Mouse (Mus musculus) lung, postnatal 0 days (tissue): ENCODE data around the gene Atxn7l1. TPM values are rescaled to one million over a fixed set of nuclear protein-coding genes. Genes with fewer than 3 reads are reported as not detected.
A peak's percentile ranks its signal among the peaks of the same experiment; 100 is the strongest.

Experiments used
- ATAC-seq: fragments of 200-750 bp; cut with Nextera tagmentation; 2 replicates; pipeline ENCODE4 v1.8.0; 2017; ENCODE audit warnings: moderate library complexity
- DNase-seq: peaks from one replicate; pipeline ENCODE4 v3.0.0-alpha.2; 2016; ENCODE audit warnings: low spot score
- H3K27ac ChIP-seq: fragments of 300-500 bp; sonication (generic); 2 replicates; pipeline ENCODE4 v1.5.1; 2014; ENCODE audit warnings: antibody characterized with exemption, mild to moderate bottlenecking, low read length, mixed read lengths
- H3K27me3 ChIP-seq: fragments of 300-500 bp; sonication (generic); replicated peaks from 2 replicates; pipeline ENCODE4 v1.6.1; 2014; ENCODE audit warnings: low read length, mixed read lengths; ENCODE audit not compliant: insufficient read depth
- H3K36me3 ChIP-seq: fragments of 300-500 bp; sonication (generic); 2 replicates; pipeline ENCODE4 v1.6.1; 2014; ENCODE audit warnings: low read length, mixed read lengths; ENCODE audit not compliant: insufficient read depth
- H3K4me1 ChIP-seq: fragments of 300-500 bp; sonication (generic); 2 replicates; pipeline ENCODE4 v1.6.1; 2014; ENCODE audit warnings: antibody characterized with exemption, low read depth, low read length, mixed read lengths; ENCODE audit not compliant: insufficient read depth
- H3K4me2 ChIP-seq: fragments of 300-500 bp; sonication (generic); replicated peaks from 2 replicates; pipeline ENCODE4 v1.6.1; 2014; ENCODE audit warnings: low read depth, mild to moderate bottlenecking, low read length, moderate library complexity, mixed read lengths
- H3K4me3 ChIP-seq: fragments of 300-500 bp; sonication (generic); 2 replicates; pipeline ENCODE4 v1.5.1; 2014; ENCODE audit warnings: low read depth, low read length
- H3K9ac ChIP-seq: fragments of 300-500 bp; sonication (generic); replicated peaks from 2 replicates; pipeline ENCODE4 v1.6.1; 2014; ENCODE audit warnings: low read depth, mild to moderate bottlenecking
- H3K9me3 ChIP-seq: fragments of 300-500 bp; sonication (generic); 2 replicates; pipeline ENCODE4 v1.6.1; 2016; ENCODE audit warnings: low read length, mixed read lengths
- CTCF ChIP-seq: IDR thresholded peaks from 2 replicates; pipeline ENCODE4 v1.5.1; 2016; ENCODE audit warnings: antibody characterized with exemption, mild to moderate bottlenecking
- EP300 ChIP-seq: IDR thresholded peaks from 2 replicates; pipeline ENCODE4 v1.6.1; 2016; ENCODE audit warnings: antibody characterized with exemption, mild to moderate bottlenecking, control low read depth
- WGBS: fragments of 180-500 bp; shearing (Covaris S2); extraction: QIAGEN DNeasy Blood & Tissue Kit; methylation state at CpG from one replicate; pipeline ENCODE4 v1.1.7; 2014; 5-methylcytosine and 5-hydroxymethylcytosine counted together
- polyA plus RNA-seq: library from polyadenylated mRNA; unstranded; fragments of >200 nt; fragmentation: Nextera tagmentation; extraction: Ambion mirVana; gene quantifications from 2 replicates; pipeline ENCODE4 v1.2.1, GENCODE M21; 2015

Gene Atxn7l1
- polyA plus RNA-seq, 1 experiment from 2014 or later: 10.2 TPM

GRCm38 (mm10) chr12:33358345-33358744, 210.9 kb downstream of the Atxn7l1 start:
- no peak overlapping the region for H3K4me2 ChIP-seq

DNA sequence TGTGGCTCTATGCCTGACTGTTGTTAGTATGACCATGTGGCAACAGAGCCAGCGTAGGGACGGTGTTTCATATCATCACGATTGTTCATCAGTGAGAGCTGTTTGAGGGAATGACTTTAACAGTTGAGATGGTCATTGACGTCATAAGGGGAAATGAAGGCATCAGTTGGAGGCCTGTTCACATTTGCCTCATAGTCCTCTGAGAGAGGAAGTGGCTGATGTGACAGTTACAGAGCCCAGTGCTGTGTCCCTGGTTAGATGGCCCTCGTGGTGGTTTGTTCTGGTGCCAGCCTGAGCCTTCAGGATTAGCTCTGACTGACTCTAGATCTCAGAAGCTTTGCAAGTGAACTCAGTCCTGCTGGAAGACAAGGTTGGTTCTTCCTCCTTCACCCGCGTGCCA, 211.7 kb downstream of the Atxn7l1 start:
- DNase-seq (no peak), ATAC-seq (no peak)
- Histone ChIP-seq H3K4me1 (no peaks in the 10 kb centered on the region), H3K36me3 (peaks cover 18% of the 10 kb centered on the region), H3K9me3 (no peaks in the 10 kb centered on the region), H3K9ac (no peak overlapping the region), H3K27ac (no peak overlapping the region), H3K27me3 (no peaks in the 10 kb centered on the region), H3K4me2 (no peak overlapping the region), H3K4me3 (no peak overlapping the region)
- TF ChIP-seq CTCF: no peak
- TF ChIP-seq EP300: no peak
- 90% methylated on average over 7 of the region's 7 CpGs for WGBS

More at GRCm38 (mm10) chr12:33358345-33358744, 210.9 kb downstream of the Atxn7l1 start:
- Histone ChIP-seq H3K27me3 (no peaks in the 10 kb centered on the region), H3K9me3 (no peaks in the 10 kb centered on the region), H3K9ac (no peak overlapping the region), H3K4me1 (no peaks in the 10 kb centered on the region), H3K4me3 (no peak overlapping the region), H3K27ac (no peak overlapping the region), H3K36me3 (peaks cover 12% of the 10 kb centered on the region; the same call in 1 of the 2 replicates)
- ATAC-seq (peak; percentile 38; the same call in 1 of the 2 replicates), DNase-seq (no peak)
- WGBS: 76% methylated on average over 10 of the region's 10 CpGs
- TF ChIP-seq EP300 (no peak), CTCF (no peak)

- Histone ChIP-seq H3K9ac (no peak overlapping the region), H3K4me2 (no peak overlapping the region), H3K36me3 (peaks cover 16% of the 10 kb centered on the region), H3K27ac (no peak overlapping the region), H3K4me1 (no peaks in the 10 kb centered on the region), H3K27me3 (no peaks in the 10 kb centered on the region), H3K9me3 (no peaks in the 10 kb centered on the region), H3K4me3 (no peak overlapping the region)
- DNase-seq (no peak), ATAC-seq (no peak)
- TF ChIP-seq EP300 (no peak), CTCF (no peak)
- 76% methylated on average over 5 of the region's 5 CpGs for WGBS
These were observed 212.5 kb downstream of the Atxn7l1 start for GRCm38 (mm10) chr12:33359878-33360482.

DNA sequence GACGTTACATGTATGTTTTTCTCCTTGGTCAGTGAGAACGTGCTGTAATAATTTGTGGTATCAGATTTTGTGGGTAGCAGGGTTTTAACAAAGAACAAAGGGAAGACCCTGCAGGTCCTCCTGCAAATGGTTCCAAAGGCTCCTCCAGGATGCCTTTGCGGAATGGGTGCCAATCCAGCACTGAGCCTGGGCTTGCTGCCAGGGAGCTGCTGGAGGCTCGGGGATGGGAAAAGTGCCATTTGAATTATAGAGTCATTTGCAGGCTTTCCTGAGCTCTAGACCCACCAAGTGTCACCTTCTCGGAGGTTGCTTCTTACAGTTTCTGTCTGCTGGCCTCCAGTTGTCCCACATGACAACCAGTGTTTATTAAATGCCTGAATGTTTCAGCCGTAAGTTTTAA, 213.2 kb downstream of the Atxn7l1 start:
- H3K4me2 ChIP-seq: no peak overlapping the region
- peak; percentile 36 for DNase-seq
- H3K36me3 ChIP-seq: peaks cover 16% of the 10 kb centered on the region
- H3K27ac ChIP-seq: no peak overlapping the region
- 38% methylated on average over 6 of the region's 6 CpGs for WGBS
- TF ChIP-seq CTCF: no peak
- no peak for TF ChIP-seq EP300
- no peaks in the 10 kb centered on the region for H3K4me1 ChIP-seq
- no peak overlapping the region for H3K4me3 ChIP-seq
- no peaks in the 10 kb centered on the region for H3K27me3 ChIP-seq
- ATAC-seq: no peak
- no peak overlapping the region for H3K9ac ChIP-seq
- H3K9me3 ChIP-seq: no peaks in the 10 kb centered on the region

GRCm38 (mm10) chr12:33364511-33364910, 217.0 kb downstream of the Atxn7l1 start:
- Histone ChIP-seq H3K9ac (no peak overlapping the region), H3K36me3 (peaks cover 7% of the 10 kb centered on the region), H3K4me1 (no peaks in the 10 kb centered on the region), H3K4me3 (no peak overlapping the region), H3K4me2 (no peak overlapping the region), H3K27ac (no peak overlapping the region), H3K27me3 (no peaks in the 10 kb centered on the region), H3K9me3 (no peaks in the 10 kb centered on the region)
- DNase-seq: no peak
- no peak for ATAC-seq
- no peak for TF ChIP-seq EP300
- no peak for TF ChIP-seq CTCF
- WGBS: 91% methylated on average over 8 of the region's 8 CpGs

DNA sequence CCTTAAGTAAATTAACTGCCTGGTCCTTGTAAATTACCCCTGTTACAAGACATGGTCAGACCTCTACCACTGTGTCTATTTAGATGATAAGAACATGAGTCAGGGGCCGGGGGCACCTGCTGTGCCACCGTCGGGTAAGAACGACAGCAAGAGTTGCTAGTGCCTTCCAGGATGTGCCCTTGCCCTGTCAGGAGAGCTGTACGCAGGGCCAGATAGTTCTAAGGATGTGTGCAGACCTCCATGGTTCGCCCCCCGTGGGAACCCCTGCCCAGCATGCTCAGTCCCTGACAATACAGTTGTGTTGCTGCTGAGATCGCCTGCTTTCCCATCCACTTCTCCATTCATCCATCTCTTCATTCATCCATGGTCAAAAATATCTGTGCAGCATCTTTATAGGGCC, 217.6 kb downstream of the Atxn7l1 start:
- Histone ChIP-seq H3K36me3 (peaks cover 7% of the 10 kb centered on the region), H3K27me3 (no peaks in the 10 kb centered on the region), H3K9ac (no peak overlapping the region), H3K4me1 (no peaks in the 10 kb centered on the region), H3K4me3 (no peak overlapping the region), H3K27ac (no peak overlapping the region), H3K9me3 (no peaks in the 10 kb centered on the region), H3K4me2 (no peak overlapping the region)
- DNase-seq (no peak), ATAC-seq (no peak)
- TF ChIP-seq CTCF (no peak), EP300 (no peak)
- WGBS: 92% methylated on average over 8 of the region's 8 CpGs
